In the genomic region with DNA sequence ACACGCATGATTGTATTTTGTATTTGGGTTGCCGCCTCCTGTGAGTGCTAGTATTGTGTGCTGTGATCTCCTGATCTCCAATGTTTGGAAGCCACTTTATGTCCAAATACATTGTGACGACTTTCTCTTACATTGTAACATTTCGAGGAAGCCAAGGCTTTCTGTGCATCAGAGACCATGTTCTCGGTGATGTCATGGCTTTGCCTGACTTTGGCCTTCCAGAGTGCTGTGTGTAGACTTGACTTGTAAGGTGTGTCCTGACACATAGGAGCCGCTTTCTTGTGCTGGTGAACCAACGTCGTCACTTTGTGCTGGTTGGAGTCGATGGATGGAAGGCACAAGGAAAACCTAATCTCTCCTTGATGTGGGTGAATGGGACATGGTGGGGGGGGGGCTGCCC, we compare ENCODE assay signal across 27 mouse cellular contexts. TPM values are rescaled to one million over a fixed set of nuclear protein-coding genes. Genes with fewer than 3 reads are reported as not detected.
A peak's percentile ranks its signal among the peaks of the same experiment; 100 is the strongest.
DNase-seq lines count a peak whose midpoint lies in the region; ATAC-seq and TF ChIP-seq lines count a peak whose summit lies in the region.
"Had no signal": no experiment of that assay in that cellular context is flagged by ENCODE, and none has a peak within 500 bp of the region (broad histone marks: within the 10 kb centered on the region; RNA-seq: fewer than 3 reads in every experiment).

No protein-coding gene starts in this region.

- 82% methylated on average over 9 of the region's 9 CpGs for WGBS in heart, embryonic 13.5 days
- 78% methylated on average over 9 of the region's 9 CpGs for WGBS in heart, adult 2 months
- WGBS in liver, embryonic 15.5 days (ENCODE audit: insufficient replicate concordance), result 85% methylated on average over 9 of the region's 9 CpGs
- 83% methylated on average over 9 of the region's 9 CpGs for WGBS in liver, postnatal 0 days (ENCODE audit: insufficient replicate concordance)
- 94% methylated on average over 9 of the region's 9 CpGs for WGBS in midbrain, embryonic 11.5 days
- 91% methylated on average over 9 of the region's 9 CpGs for WGBS in midbrain, embryonic 13.5 days

- no peak overlapping the region for H3K27ac ChIP-seq in heart, embryonic 13.5 days (replicated peaks)
- no peak overlapping the region for H3K27ac ChIP-seq in heart, adult 2 months
- H3K27ac ChIP-seq in liver, embryonic 15.5 days (replicated peaks), result peak overlapping the region; percentile 58
- H3K27ac ChIP-seq in liver, postnatal 0 days (ENCODE audit: low read depth), result no peak overlapping the region
- no peak overlapping the region for H3K27ac ChIP-seq in midbrain, embryonic 11.5 days (ENCODE audit: low read depth, low read length)
- no peak overlapping the region for H3K27ac ChIP-seq in midbrain, embryonic 13.5 days
- H3K27ac ChIP-seq: embryonic facial prominence, embryonic 12.5 days; embryonic facial prominence, embryonic 15.5 days; hindbrain, embryonic 10.5 days; hindbrain, embryonic 13.5 days had no signal

- H3K79me2 ChIP-seq in heart, adult 2 months (replicated peaks; ENCODE audit: control insufficient read depth, insufficient read depth, low read length), result peaks cover 8% of the 10 kb centered on the region

- intact Hi-C loops in heart, adult 2 months (cut with DNase I), result loop anchor here (2.0 kb wide), 1 partner anchor 14 kb away; no protein-coding TSS in a partner anchor

- no peaks in the 10 kb centered on the region for H3K27me3 ChIP-seq in heart, embryonic 13.5 days (replicated peaks)
- H3K27me3 ChIP-seq in heart, adult 2 months (ENCODE audit: control insufficient read depth, insufficient read depth, low read length), result no peaks in the 10 kb centered on the region
- H3K27me3 ChIP-seq in liver, embryonic 15.5 days, result no peaks in the 10 kb centered on the region
- no peaks in the 10 kb centered on the region for H3K27me3 ChIP-seq in liver, postnatal 0 days (ENCODE audit: insufficient read depth, low read length)
- no peaks in the 10 kb centered on the region for H3K27me3 ChIP-seq in midbrain, embryonic 11.5 days (ENCODE audit: control insufficient read depth, insufficient read depth, low read length)
- H3K27me3 ChIP-seq in midbrain, embryonic 13.5 days, result no peaks in the 10 kb centered on the region
- H3K27me3 ChIP-seq: CH12.LX; embryonic facial prominence, embryonic 12.5 days; embryonic facial prominence, embryonic 15.5 days; hindbrain, embryonic 13.5 days; Patski had no signal

- no peak for DNase-seq in heart, adult 2 months
- DNase-seq in liver, postnatal 0 days, result no peak
- peak; percentile 86 for DNase-seq in midbrain, embryonic 11.5 days (ENCODE audit: low spot score, missing footprints)
- DNase-seq in urinary bladder, postnatal 10 days (ENCODE audit: low spot score), result no peak
- DNase-seq: adrenal gland, adult 2 months; adrenal gland, postnatal 14 days; B cell, adult 2 months; cerebellum, adult 11 months; cerebellum, adult 2 months; cerebellum, adult 9-11 months; cerebellum, postnatal 25 days; forebrain, postnatal 0 days; gastrocnemius, adult 2 months; gastrocnemius, postnatal 14 days; heart, postnatal 36 days had no signal

- H3K4me3 ChIP-seq in heart, embryonic 13.5 days, result no peak overlapping the region
- no peak overlapping the region for H3K4me3 ChIP-seq in heart, adult 2 months
- H3K4me3 ChIP-seq in liver, embryonic 15.5 days (replicated peaks), result no peak overlapping the region
- H3K4me3 ChIP-seq in liver, postnatal 0 days (ENCODE audit: low read depth, low read length), result no peak overlapping the region
- H3K4me3 ChIP-seq in midbrain, embryonic 11.5 days (ENCODE audit: low read depth, low read length), result no peak overlapping the region
- no peak overlapping the region for H3K4me3 ChIP-seq in midbrain, embryonic 13.5 days (replicated peaks)
- H3K4me3 ChIP-seq: embryonic facial prominence, embryonic 12.5 days; embryonic facial prominence, embryonic 15.5 days; gastrocnemius, adult 2 months; hindbrain, embryonic 10.5 days; hindbrain, embryonic 13.5 days had no signal

- peaks cover 17% of the 10 kb centered on the region for H3K36me3 ChIP-seq in heart, embryonic 13.5 days
- H3K36me3 ChIP-seq in heart, adult 2 months (ENCODE audit: control insufficient read depth, insufficient read depth, low read length), result 0 out of 2 replicates have a peak, but pooled peaks cover 2% of the 10 kb centered on the region
- H3K36me3 ChIP-seq in liver, embryonic 15.5 days (replicated peaks), result peaks cover 39% of the 10 kb centered on the region
- peaks cover 29% of the 10 kb centered on the region for H3K36me3 ChIP-seq in liver, postnatal 0 days (replicated peaks; ENCODE audit: insufficient read depth, low read length)
- H3K36me3 ChIP-seq in midbrain, embryonic 11.5 days (ENCODE audit: control insufficient read depth, insufficient read depth, low read length), result peaks cover 6% of the 10 kb centered on the region; the same call in 1 of the 2 replicates
- peaks cover 19% of the 10 kb centered on the region for H3K36me3 ChIP-seq in midbrain, embryonic 13.5 days

- TF ChIP-seq POLR2A in heart, adult 2 months (IDR thresholded peaks at IDR 0.05; ENCODE audit: insufficient read depth, low read depth, low read length), result no peak

- H3K4me1 ChIP-seq in heart, embryonic 13.5 days, result peaks cover 84% of the 10 kb centered on the region
- peaks cover 35% of the 10 kb centered on the region for H3K4me1 ChIP-seq in heart, adult 2 months (ENCODE audit: control insufficient read depth, insufficient read depth, low read length)
- peaks cover 73% of the 10 kb centered on the region for H3K4me1 ChIP-seq in liver, embryonic 15.5 days (replicated peaks)
- H3K4me1 ChIP-seq in liver, postnatal 0 days (ENCODE audit: insufficient read depth), result peaks cover 54% of the 10 kb centered on the region
- no peaks in the 10 kb centered on the region; the same call in 1 of the 2 replicates for H3K4me1 ChIP-seq in midbrain, embryonic 11.5 days (ENCODE audit: control insufficient read depth, insufficient read depth, low read length)
- H3K4me1 ChIP-seq in midbrain, embryonic 13.5 days (replicated peaks), result peaks cover 23% of the 10 kb centered on the region

- no peaks in the 10 kb centered on the region for H3K9me3 ChIP-seq in heart, embryonic 13.5 days
- no peaks in the 10 kb centered on the region for H3K9me3 ChIP-seq in liver, embryonic 15.5 days (replicated peaks)
- H3K9me3 ChIP-seq in liver, postnatal 0 days (ENCODE audit: low read length), result no peaks in the 10 kb centered on the region
- H3K9me3 ChIP-seq in midbrain, embryonic 11.5 days (ENCODE audit: control insufficient read depth, low read length), result no peaks in the 10 kb centered on the region
- no peaks in the 10 kb centered on the region for H3K9me3 ChIP-seq in midbrain, embryonic 13.5 days
- H3K9me3 ChIP-seq: embryonic facial prominence, embryonic 12.5 days; embryonic facial prominence, embryonic 15.5 days; G1E; hindbrain, embryonic 10.5 days; hindbrain, embryonic 13.5 days had no signal

- peak overlapping the region; percentile 48 for H3K4me2 ChIP-seq in heart, embryonic 13.5 days
- H3K4me2 ChIP-seq in liver, embryonic 15.5 days, result no peak overlapping the region
- H3K4me2 ChIP-seq in liver, postnatal 0 days (ENCODE audit: low read depth, low read length), result no peak overlapping the region
- H3K4me2 ChIP-seq in midbrain, embryonic 11.5 days, result no peak overlapping the region
- H3K4me2 ChIP-seq in midbrain, embryonic 13.5 days (replicated peaks), result no peak overlapping the region
- H3K4me2 ChIP-seq: embryonic facial prominence, embryonic 12.5 days; embryonic facial prominence, embryonic 15.5 days; hindbrain, embryonic 13.5 days had no signal

- H3K9ac ChIP-seq in heart, embryonic 13.5 days, result no peak overlapping the region
- no peak overlapping the region for H3K9ac ChIP-seq in heart, adult 2 months (ENCODE audit: low read depth, low read length)
- no peak overlapping the region for H3K9ac ChIP-seq in liver, embryonic 15.5 days
- H3K9ac ChIP-seq in liver, postnatal 0 days (replicated peaks), result no peak overlapping the region
- H3K9ac ChIP-seq in midbrain, embryonic 11.5 days (ENCODE audit: low read length), result no peak overlapping the region
- no peak overlapping the region for H3K9ac ChIP-seq in midbrain, embryonic 13.5 days (replicated peaks)
- H3K9ac ChIP-seq: embryonic facial prominence, embryonic 12.5 days; embryonic facial prominence, embryonic 15.5 days; forebrain, postnatal 0 days; hindbrain, embryonic 13.5 days had no signal

- TF ChIP-seq EP300 in heart, adult 2 months (IDR thresholded peaks at IDR 0.05; ENCODE audit: insufficient read depth, low read depth, low read length), result no peak
- no peak for TF ChIP-seq EP300 in liver, postnatal 0 days (IDR thresholded peaks at IDR 0.05; ENCODE audit: low read depth)

- TF ChIP-seq CTCF in heart, adult 2 months (IDR thresholded peaks at IDR 0.05), result no peak
- no peak for TF ChIP-seq CTCF in liver, postnatal 0 days (IDR thresholded peaks at IDR 0.05; ENCODE audit: low read depth)

- ATAC-seq in heart, embryonic 13.5 days (ENCODE audit: extremely low read depth, insufficient number of reproducible peaks, low FRiP score, low TSS enrichment), result no peak
- ATAC-seq in liver, embryonic 15.5 days (ENCODE audit: insufficient read depth), result no peak
- ATAC-seq in liver, postnatal 0 days, result no peak
- ATAC-seq in midbrain, embryonic 11.5 days (ENCODE audit: low FRiP score), result no peak
- ATAC-seq in midbrain, embryonic 13.5 days, result no peak
- ATAC-seq: forebrain, embryonic 14.5 days; forebrain, postnatal 0 days; hindbrain, embryonic 16.5 days; Patski had no signal

RNA-seq across cellular contexts. Expression of a gene that starts 15.8 kb away (rescaled TPM):
- polyA plus RNA-seq in heart, embryonic 13.5 days (2015; fragmentation: Nextera tagmentation; extraction: Ambion mirVana), result 9.2 and 9.5 TPM in 2 replicates
- 10 to 100 TPM; 26.4 to 27.9 TPM for total RNA-seq in heart, adult 2 months (2021)
- polyA plus RNA-seq in heart, adult 2 months (2012; rRNA removed), result 8.3 and 11.1 TPM in 2 replicates
- 6.5 and 6.9 TPM in 2 replicates for polyA plus RNA-seq in liver, embryonic 15.5 days (2015; fragmentation: Nextera tagmentation; extraction: Ambion mirVana)
- polyA plus RNA-seq in liver, postnatal 0 days (2015; fragmentation: Nextera tagmentation; extraction: Ambion mirVana), result 5.4 and 5.9 TPM in 2 replicates
- 19.2 and 19.3 TPM in 2 replicates for polyA plus RNA-seq in midbrain, embryonic 11.5 days (2014; fragmentation: Nextera tagmentation; extraction: Ambion mirVana)
- polyA plus RNA-seq in midbrain, embryonic 13.5 days (2015; fragmentation: Nextera tagmentation; extraction: Ambion mirVana), result 21.1 and 25.4 TPM in 2 replicates
